Mouse (Mus musculus) splenic B cell, adult 2 months (primary cell): ENCODE measurements around the gene Pecr.

ENCODE experiments used
- DNase-seq: peaks from one replicate; pipeline ENCODE4 v3.0.0-alpha.2; 2011; ENCODE audit warnings: low read depth, low spot score
- H3K27me3 ChIP-seq: 2 replicates; pipeline ENCODE4 v1.6.1; 2012; ENCODE audit warnings: mild to moderate bottlenecking, low read length, moderate library complexity, mixed read lengths; ENCODE audit not compliant: control insufficient read depth, poor library complexity, insufficient read depth, severe bottlenecking
- H3K36me3 ChIP-seq: 2 replicates; pipeline ENCODE4 v1.6.1; 2012; ENCODE audit warnings: mild to moderate bottlenecking, low read length, moderate library complexity, mixed read lengths; ENCODE audit not compliant: control insufficient read depth, poor library complexity, insufficient read depth, severe bottlenecking

Gene Pecr

DNA sequence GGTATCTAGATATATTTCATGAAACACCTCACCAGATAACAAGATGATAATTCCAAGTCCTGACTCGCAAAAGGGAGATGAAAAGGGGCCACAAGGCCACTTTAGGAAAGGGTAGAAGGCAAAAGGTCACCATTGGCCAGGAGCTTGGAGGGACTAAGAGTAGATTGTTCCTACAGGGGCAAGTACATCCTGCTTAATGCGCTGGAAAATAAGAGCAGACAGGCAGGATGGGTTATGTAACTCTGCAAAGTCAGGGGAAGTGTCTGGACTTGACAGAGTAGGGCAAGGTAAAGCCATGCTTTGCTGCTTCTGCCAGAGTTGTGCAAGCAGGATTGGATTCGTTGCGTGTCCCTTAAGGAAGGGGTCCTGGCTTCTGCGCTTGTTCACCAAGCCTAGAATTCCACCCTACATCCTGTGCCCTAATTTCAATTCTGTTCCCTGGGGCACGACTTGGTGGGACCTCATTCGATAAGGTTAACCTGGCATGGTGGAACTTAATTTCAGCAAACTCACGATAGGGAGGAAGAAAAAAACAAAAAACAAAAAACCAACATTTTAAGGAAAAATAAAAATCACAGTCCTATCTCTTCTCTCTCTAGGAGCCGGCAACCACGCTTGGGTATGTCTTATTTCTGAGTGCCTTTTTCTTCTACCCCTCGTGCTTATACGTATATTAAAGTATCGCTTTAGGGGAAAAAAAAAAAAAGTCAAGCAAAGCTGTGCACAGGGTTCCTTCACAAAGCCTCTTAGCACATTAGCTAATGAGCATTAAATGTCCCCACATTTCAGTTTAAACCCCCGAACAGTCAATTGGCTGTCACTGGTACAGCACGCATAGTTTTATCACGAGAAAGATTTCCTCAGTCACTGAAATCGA, 73.1 kb downstream of the Pecr start:
- Histone ChIP-seq H3K36me3 (no peaks in the 10 kb centered on the region), H3K27me3 (no peaks in the 10 kb centered on the region)
- DNase-seq, result peak; percentile 30
